Mouse (Mus musculus): Measurements from ENCODE around the gene Cma2. TPM values are rescaled to one million over a fixed set of nuclear protein-coding genes. Genes with fewer than 3 reads are reported as not detected.

Gene Cma2
- 0.28 and 0.91 TPM in 2 replicates for polyA plus RNA-seq (2015; fragmentation: Nextera tagmentation; extraction: Ambion mirVana)

DNA sequence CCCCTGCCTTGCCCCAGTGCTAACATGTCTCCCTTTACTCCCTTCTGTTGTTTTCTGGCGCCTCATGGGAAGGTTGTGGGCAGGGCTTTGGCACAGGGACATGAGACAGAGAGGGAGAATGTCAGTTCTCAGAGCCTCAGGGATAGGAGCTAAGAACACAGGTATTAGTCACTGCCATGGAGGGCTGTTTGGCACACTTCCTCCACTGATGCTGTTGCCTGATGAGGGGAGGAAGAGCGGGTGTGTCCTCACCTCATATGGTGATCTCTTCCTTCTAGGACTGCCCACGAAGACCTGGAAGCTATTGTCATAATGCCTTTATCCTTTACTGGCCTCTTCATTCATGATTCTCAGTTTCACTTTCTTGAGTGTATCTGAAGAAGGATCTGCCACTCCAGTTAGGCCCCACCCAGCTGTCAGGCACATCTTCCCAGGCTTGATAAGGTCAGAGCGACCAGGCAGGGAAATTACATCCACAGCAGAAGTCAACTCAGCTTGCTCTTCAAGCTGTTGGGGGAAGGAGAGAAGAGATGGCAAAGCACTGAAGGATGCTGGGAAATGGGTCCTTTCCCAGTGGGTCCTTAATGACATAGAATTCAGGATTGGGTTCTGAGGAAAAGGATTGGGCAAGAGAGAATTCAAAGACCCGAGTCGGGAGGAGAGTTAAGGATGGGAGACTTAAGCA is at the start of gene Cma2:
Gene Cma2, plus strand, starts transcription at position 635 of the 685 bp plus-strand sequence.

DNA sequence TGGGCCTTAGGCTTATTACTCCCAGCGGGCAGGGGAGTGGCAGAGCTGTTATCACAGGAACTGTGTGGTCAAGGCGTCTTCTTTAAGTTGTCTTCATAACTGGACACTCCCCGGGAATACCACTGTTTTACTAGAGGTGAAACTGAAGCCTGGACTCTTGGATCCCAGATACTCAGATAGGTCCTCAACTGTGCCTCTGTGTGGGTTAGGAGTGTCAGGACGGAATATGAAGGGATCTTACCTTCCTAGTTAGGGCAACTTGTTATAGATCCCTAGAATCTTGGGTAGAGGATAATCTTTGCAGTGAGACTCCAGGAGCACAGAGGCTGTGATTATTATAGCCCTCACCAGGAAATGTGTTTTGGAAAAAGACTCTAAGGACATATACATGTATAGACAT is 6.2 kb upstream of the Cma2 start, which contains the start of gene Cma1:
Gene Cma1, minus strand, starts transcription at position 101 of the 400 bp plus-strand sequence.

GRCm38 (mm10) chr14:56017671-56018070 is 66.9 kb downstream of the Cma2 start, which contains the start of gene Mcpt1:
TSS of gene Mcpt1 (plus strand) at chr14:56017971.

Other genes starting within 250 kb of the Cma2 start
- 0.35 and 1.9 TPM in 2 replicates for gene Tgm1, start 237.1 kb upstream of the Cma2 start, polyA plus RNA-seq (2015; fragmentation: Nextera tagmentation; extraction: Ambion mirVana)
- 12.8 and 13.3 TPM in 2 replicates for gene Rabggta, start 228.7 kb upstream of the Cma2 start, polyA plus RNA-seq (2015; fragmentation: Nextera tagmentation; extraction: Ambion mirVana)
- 41.5 and 50.2 TPM in 2 replicates for gene Dhrs1, start 205.3 kb upstream of the Cma2 start, polyA plus RNA-seq (2015; fragmentation: Nextera tagmentation; extraction: Ambion mirVana)
- gene Nop9, start 205.3 kb upstream of the Cma2 start, polyA plus RNA-seq (2015; fragmentation: Nextera tagmentation; extraction: Ambion mirVana) = 14.6 and 17.5 TPM in 2 replicates
- 0.11 and 0.12 TPM in 2 replicates for gene Cideb, start 192.5 kb upstream of the Cma2 start, polyA plus RNA-seq (2015; fragmentation: Nextera tagmentation; extraction: Ambion mirVana)
- gene Ltb4r2, start 189.6 kb upstream of the Cma2 start, polyA plus RNA-seq (2015; fragmentation: Nextera tagmentation; extraction: Ambion mirVana) = 0.23 and 0.41 TPM in 2 replicates
- 0.21 and 0.61 TPM in 2 replicates for gene Ltb4r1, start 185.0 kb upstream of the Cma2 start, polyA plus RNA-seq (2015; fragmentation: Nextera tagmentation; extraction: Ambion mirVana)
- gene Adcy4, start 166.9 kb upstream of the Cma2 start, polyA plus RNA-seq (2015; fragmentation: Nextera tagmentation; extraction: Ambion mirVana) = 5.0 and 5.7 TPM in 2 replicates
- gene Ripk3, start 162.1 kb upstream of the Cma2 start, polyA plus RNA-seq (2015; fragmentation: Nextera tagmentation; extraction: Ambion mirVana) = 6.7 and 11.8 TPM in 2 replicates
- gene Nfatc4, start 127.8 kb upstream of the Cma2 start, polyA plus RNA-seq (2015; fragmentation: Nextera tagmentation; extraction: Ambion mirVana) = 10.9 and 11.6 TPM in 2 replicates
- 3.1 and 3.3 TPM in 2 replicates for gene Nynrin, start 97.0 kb upstream of the Cma2 start, polyA plus RNA-seq (2015; fragmentation: Nextera tagmentation; extraction: Ambion mirVana)
- gene Cbln3, start 66.6 kb upstream of the Cma2 start, polyA plus RNA-seq (2015; fragmentation: Nextera tagmentation; extraction: Ambion mirVana) = 0.21 and 0.28 TPM in 2 replicates
- gene Khnyn, start 66.0 kb upstream of the Cma2 start, polyA plus RNA-seq (2015; fragmentation: Nextera tagmentation; extraction: Ambion mirVana) = 6.2 and 7.7 TPM in 2 replicates
- 66.3 and 69.2 TPM in 2 replicates for gene Sdr39u1, start 50.7 kb upstream of the Cma2 start, polyA plus RNA-seq (2015; fragmentation: Nextera tagmentation; extraction: Ambion mirVana)
- 390 and 665 TPM in 2 replicates for gene Cma1, start 6.3 kb upstream of the Cma2 start, polyA plus RNA-seq (2015; fragmentation: Nextera tagmentation; extraction: Ambion mirVana)
- not detected in 2 replicates for gene Mcpt1, start 67.0 kb downstream of the Cma2 start, polyA plus RNA-seq (2015; fragmentation: Nextera tagmentation; extraction: Ambion mirVana)
- gene Mcpt9, start 79.5 kb downstream of the Cma2 start, polyA plus RNA-seq (2015; fragmentation: Nextera tagmentation; extraction: Ambion mirVana) = not detected in 2 replicates
- gene Mcpt2, start 91.1 kb downstream of the Cma2 start, polyA plus RNA-seq (2015; fragmentation: Nextera tagmentation; extraction: Ambion mirVana) = 0.18 TPM in 1 of 2 replicates, not detected in the other
- 75.8 and 157 TPM in 2 replicates for gene Mcpt4, start 111.3 kb downstream of the Cma2 start, polyA plus RNA-seq (2015; fragmentation: Nextera tagmentation; extraction: Ambion mirVana)
- gene Mcpt8, start 134.3 kb downstream of the Cma2 start, polyA plus RNA-seq (2015; fragmentation: Nextera tagmentation; extraction: Ambion mirVana) = 0.29 and 0.35 TPM in 2 replicates
- gene Ctsg, start 151.6 kb downstream of the Cma2 start, polyA plus RNA-seq (2015; fragmentation: Nextera tagmentation; extraction: Ambion mirVana) = 1.3 and 3.2 TPM in 2 replicates
- gene Gzme, start 169.6 kb downstream of the Cma2 start, polyA plus RNA-seq (2015; fragmentation: Nextera tagmentation; extraction: Ambion mirVana) = not detected in 2 replicates
- not detected in 2 replicates for gene Gzmd, start 181.6 kb downstream of the Cma2 start, polyA plus RNA-seq (2015; fragmentation: Nextera tagmentation; extraction: Ambion mirVana)
- gene Gzmg, start 208.6 kb downstream of the Cma2 start, polyA plus RNA-seq (2015; fragmentation: Nextera tagmentation; extraction: Ambion mirVana) = not detected in 2 replicates
- 0.13 TPM in 1 of 2 replicates, not detected in the other for gene Gzmn, start 223.6 kb downstream of the Cma2 start, polyA plus RNA-seq (2015; fragmentation: Nextera tagmentation; extraction: Ambion mirVana)

Measured in skeletal muscle tissue, postnatal 0 days (tissue).